Mouse (Mus musculus) MEL (cell line): Measurements from ENCODE around the gene Polrmt.

Source experiments
- CTCF ChIP-seq, 3 experiments: IDR thresholded peaks in 2 of 3; conservative IDR thresholded peaks in 1 of 3; 2 replicates each; pipeline ENCODE4 v1.5.1; 2011 to 2012; ENCODE audit warnings: low read length in 3 of 3, low read depth in 2 of 3, mild to moderate bottlenecking in 2 of 3, improper control_type of control experiment in 1 of 3, inconsistent platforms in 1 of 3, mixed read lengths in 1 of 3, moderate library complexity in 1 of 3; ENCODE audit not compliant: control insufficient read depth in 1 of 3, insufficient read depth in 1 of 3, poor library complexity in 1 of 3, severe bottlenecking in 1 of 3
- E2F4 ChIP-seq: IDR thresholded peaks from 2 replicates; pipeline ENCODE4 v1.6.1; 2011; ENCODE audit warnings: low read depth, low read length, improper control_type of control experiment, borderline replicate concordance
- EP300 ChIP-seq, 2 experiments: IDR thresholded peaks; 2 replicates each; pipeline ENCODE4 v1.6.1; 2011; ENCODE audit warnings: improper control_type of control experiment in 2 of 2, low read length in 2 of 2, low read depth in 1 of 2, mild to moderate bottlenecking in 1 of 2
- NRF1 ChIP-seq: IDR thresholded peaks from 2 replicates; pipeline ENCODE4 v1.6.1; 2014; ENCODE audit warnings: low read depth, mild to moderate bottlenecking, inconsistent platforms, low read length, improper control_type of control experiment, moderate library complexity; ENCODE audit not compliant: poor library complexity, insufficient read depth, severe bottlenecking
- POLR2A ChIP-seq, 2 experiments: IDR thresholded peaks; 2 replicates each; pipeline ENCODE4 v1.6.1; 2011 to 2012; ENCODE audit warnings: low read length in 2 of 2, mild to moderate bottlenecking in 2 of 2, control low read depth in 1 of 2, improper control_type of control experiment in 1 of 2, low read depth in 1 of 2, moderate library complexity in 1 of 2; ENCODE audit not compliant: control insufficient read depth in 1 of 2, insufficient read depth in 1 of 2, poor library complexity in 1 of 2
- POLR2AphosphoS5 ChIP-seq: IDR thresholded peaks from 2 replicates; pipeline ENCODE4 v1.6.1; 2012; ENCODE audit warnings: low read depth, borderline replicate concordance, mild to moderate bottlenecking, inconsistent platforms, low read length, moderate library complexity, mixed read lengths
- TCF12 ChIP-seq: IDR thresholded peaks from 2 replicates; pipeline ENCODE4 v1.6.1; 2014; ENCODE audit warnings: low read depth, mild to moderate bottlenecking, inconsistent platforms, low read length, improper control_type of control experiment, moderate library complexity
- UBTF ChIP-seq: IDR thresholded peaks from 2 replicates; pipeline ENCODE4 v1.6.1; 2012; ENCODE audit warnings: low read depth, mild to moderate bottlenecking, inconsistent platforms, low read length, improper control_type of control experiment, moderate library complexity, borderline replicate concordance; ENCODE audit not compliant: insufficient read depth
- USF1 ChIP-seq: IDR thresholded peaks from 2 replicates; pipeline ENCODE4 v1.6.1; 2014; ENCODE audit warnings: low read depth, mild to moderate bottlenecking, inconsistent platforms, low read length, improper control_type of control experiment, moderate library complexity
- USF2 ChIP-seq, 2 experiments: IDR thresholded peaks; 2 replicates each; pipeline ENCODE4 v1.6.1; 2011 to 2012; ENCODE audit warnings: improper control_type of control experiment in 2 of 2, low read length in 2 of 2, borderline replicate concordance in 1 of 2, inconsistent platforms in 1 of 2, low read depth in 1 of 2, mild to moderate bottlenecking in 1 of 2; ENCODE audit not compliant: insufficient read depth in 1 of 2
- ZC3H11A ChIP-seq: IDR thresholded peaks from 2 replicates; pipeline ENCODE4 v1.6.1; 2012; ENCODE audit warnings: low read depth, mild to moderate bottlenecking, inconsistent platforms, low read length, improper control_type of control experiment

DNA sequence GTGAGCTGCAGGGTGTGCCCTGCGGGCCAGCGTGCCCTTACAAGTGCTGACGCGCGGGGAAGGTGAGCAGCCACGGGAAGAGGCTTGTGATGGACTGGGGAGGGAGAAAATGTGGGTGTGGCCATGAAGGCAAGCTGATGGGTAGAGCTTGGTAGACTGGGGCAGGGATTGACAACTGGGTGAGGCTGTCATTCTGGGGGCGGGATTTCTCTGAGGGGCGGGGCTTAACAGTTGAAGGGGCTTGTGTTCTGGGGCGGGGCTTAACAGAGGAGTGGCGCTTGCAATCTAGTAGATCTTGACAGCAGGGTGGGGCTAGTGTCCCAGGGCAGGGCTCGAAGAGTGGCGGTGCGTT, 34.3 kb upstream of the Polrmt start:
- no peak for TF ChIP-seq USF2 (IDR thresholded peaks at IDR 0.05; ENCODE audit: borderline replicate concordance in 1 of 2, insufficient read depth in 1 of 2, low read depth in 1 of 2, low read length in 2 of 2)
- TF ChIP-seq ZC3H11A, result no peak
- TF ChIP-seq CTCF (IDR thresholded peaks at IDR 0.05 in 2 of 3, conservative IDR thresholded peaks at IDR 0.05 in 1 of 3; ENCODE audit: control insufficient read depth in 1 of 3, insufficient read depth in 1 of 3, low read depth in 2 of 3, low read length in 3 of 3, poor library complexity in 1 of 3, severe bottlenecking in 1 of 3), result no peak
- no peak for TF ChIP-seq EP300 (IDR thresholded peaks at IDR 0.05; ENCODE audit: low read depth in 1 of 2, low read length in 2 of 2)
- TF ChIP-seq TCF12, result no peak
- TF ChIP-seq USF1, result no peak
- no peak for TF ChIP-seq POLR2A (IDR thresholded peaks at IDR 0.05; ENCODE audit: control insufficient read depth in 1 of 2, insufficient read depth in 1 of 2, low read depth in 1 of 2, low read length in 2 of 2, poor library complexity in 1 of 2)
- TF ChIP-seq NRF1, result no peak
- no peak for TF ChIP-seq E2F4
- TF ChIP-seq UBTF, result no peak
- no peak for TF ChIP-seq POLR2AphosphoS5
